Mouse (Mus musculus) 416B (cell line): ENCODE data around the gene Slc4a2.
"Not testable (repeated sequence)": the region's sequence is repeated elsewhere in the genome, so short reads cannot be mapped to it uniquely, and the experiment has no call there.

Experiments used
- DNase-seq: peaks from one replicate; pipeline ENCODE4 v3.0.0; 2011; ENCODE audit warnings: low read depth

Gene Slc4a2

GRCm38 (mm10) chr5:24394165-24394894 lies 29.3 kb upstream of the Slc4a2 start:
- peak; percentile 100 for DNase-seq

GRCm38 (mm10) chr5:24396254-24396653 lies 27.4 kb upstream of the Slc4a2 start:
- DNase-seq = not testable (repeated sequence)

- DNase-seq = no peak
These were observed 24.0 kb upstream of the Slc4a2 start for GRCm38 (mm10) chr5:24399686-24400085.

GRCm38 (mm10) chr5:24400362-24400761 lies 23.3 kb upstream of the Slc4a2 start:
- DNase-seq = no peak

GRCm38 (mm10) chr5:24400911-24401605 lies 22.6 kb upstream of the Slc4a2 start:
- DNase-seq = no peak

GRCm38 (mm10) chr5:24401969-24402368 lies 21.7 kb upstream of the Slc4a2 start:
- no peak for DNase-seq

GRCm38 (mm10) chr5:24404594-24405360 lies 18.9 kb upstream of the Slc4a2 start:
- DNase-seq = peak; percentile 81

GRCm38 (mm10) chr5:24405389-24405876 lies 18.2 kb upstream of the Slc4a2 start:
- DNase-seq = no peak

- no peak for DNase-seq
These were observed 15.0 kb upstream of the Slc4a2 start for GRCm38 (mm10) chr5:24408651-24409050.

- no peak for DNase-seq
These were observed 14.2 kb upstream of the Slc4a2 start for GRCm38 (mm10) chr5:24409466-24409865.

- DNase-seq = no peak
These were observed 11.6 kb upstream of the Slc4a2 start for GRCm38 (mm10) chr5:24412063-24412462.

GRCm38 (mm10) chr5:24413042-24413693 lies 10.5 kb upstream of the Slc4a2 start, which contains the start of gene Asic3:
Gene Asic3, plus strand, starts transcription at chr5:24413392.
- DNase-seq = peak; percentile 75

GRCm38 (mm10) chr5:24413938-24414337 lies 9.7 kb upstream of the Slc4a2 start:
- no peak for DNase-seq

GRCm38 (mm10) chr5:24416222-24416736 lies 7.4 kb upstream of the Slc4a2 start:
- peak; percentile 88 for DNase-seq

GRCm38 (mm10) chr5:24417587-24417986 lies 6.0 kb upstream of the Slc4a2 start:
- no peak for DNase-seq

GRCm38 (mm10) chr5:24420381-24420780 lies 3.3 kb upstream of the Slc4a2 start:
- no peak for DNase-seq

- peak; percentile 63 for DNase-seq
These were observed 556 bp downstream of the Slc4a2 start for GRCm38 (mm10) chr5:24424004-24424781.

GRCm38 (mm10) chr5:24424861-24425411 lies 1.3 kb downstream of the Slc4a2 start:
- DNase-seq = peak; percentile 72

- peak; percentile 59 for DNase-seq
These were observed 1.9 kb downstream of the Slc4a2 start for GRCm38 (mm10) chr5:24425421-24426036.

GRCm38 (mm10) chr5:24426037-24426432 lies 2.4 kb downstream of the Slc4a2 start:
- no peak for DNase-seq
